Mouse (Mus musculus): Measurements from ENCODE around the gene Slc25a45. TPM values are rescaled to one million over a fixed set of nuclear protein-coding genes. Genes with fewer than 3 reads are reported as not detected.

The Slc25a45 gene
- polyA plus RNA-seq, 1 experiment from 2014 or later = 3.7 TPM

- Histone ChIP-seq H3K4me3 (peak overlapping the region; percentile 82), H3K9me3 (no peaks in the 10 kb centered on the region), H3K4me2 (peak overlapping the region; percentile 72), H3K4me1 (peaks cover 36% of the 10 kb centered on the region), H3K9ac (peak overlapping the region; percentile 94), H3K27ac (replicated peaks) (peak overlapping the region; percentile 90), H3K27me3 (replicated peaks) (no peaks in the 10 kb centered on the region), H3K36me3 (peaks cover 38% of the 10 kb centered on the region)
- 5% methylated on average over 14 of the region's 14 CpGs for WGBS
- no peak for ATAC-seq (ENCODE audit: extremely low read depth, insufficient number of reproducible peaks, low FRiP score, low TSS enrichment)
Observed at GRCm38 (mm10) chr19:5911430-5912102, 34.0 kb downstream of the Slc25a45 start.

- no peaks in the 10 kb centered on the region for H3K9me3 ChIP-seq
- H3K27me3 ChIP-seq (replicated peaks) = no peaks in the 10 kb centered on the region
- peaks cover 36% of the 10 kb centered on the region for H3K4me1 ChIP-seq
- WGBS = under 1% methylated on average over 56 of the region's 59 CpGs
- ATAC-seq (ENCODE audit: extremely low read depth, insufficient number of reproducible peaks, low FRiP score, low TSS enrichment) = peak; percentile 91
- H3K27ac ChIP-seq (replicated peaks) = peak overlapping the region; percentile 90
- peak overlapping the region; percentile 94 for H3K9ac ChIP-seq
- H3K36me3 ChIP-seq = peaks cover 37% of the 10 kb centered on the region
- H3K4me2 ChIP-seq = peak overlapping the region; percentile 72
- H3K4me3 ChIP-seq = peak overlapping the region; percentile 82
Observed at GRCm38 (mm10) chr19:5912103-5913006, 34.7 kb downstream of the Slc25a45 start.

GRCm38 (mm10) chr19:5913007-5913719, 35.6 kb downstream of the Slc25a45 start, which contains the start of gene Dpf2:
Dpf2 (minus strand) TSS chr19:5913010.
- peaks cover 42% of the 10 kb centered on the region for H3K36me3 ChIP-seq
- no peak for ATAC-seq (ENCODE audit: extremely low read depth, insufficient number of reproducible peaks, low FRiP score, low TSS enrichment)

GRCm38 (mm10) chr19:5921715-5922114, 44.1 kb downstream of the Slc25a45 start:
- H3K4me2 ChIP-seq = peak overlapping the region; percentile 96
- no peaks in the 10 kb centered on the region for H3K9me3 ChIP-seq
- H3K36me3 ChIP-seq = peaks cover 32% of the 10 kb centered on the region
- H3K27ac ChIP-seq (replicated peaks) = peak overlapping the region; percentile 48
- 16% methylated on average over 9 of the region's 9 CpGs for WGBS
- peak overlapping the region; percentile 27 for H3K4me3 ChIP-seq
- peak overlapping the region; percentile 70 for H3K9ac ChIP-seq
- ATAC-seq (ENCODE audit: extremely low read depth, insufficient number of reproducible peaks, low FRiP score, low TSS enrichment) = no peak
- peaks cover 42% of the 10 kb centered on the region for H3K4me1 ChIP-seq
- 0 out of 2 replicates have a peak, but pooled peaks cover 3% of the 10 kb centered on the region for H3K27me3 ChIP-seq (replicated peaks)

More at GRCm38 (mm10) chr19:5913007-5913719, 35.6 kb downstream of the Slc25a45 start, which contains the start of gene Dpf2:
- H3K4me3 ChIP-seq = peak within 1 kb of the TSS; percentile 82
- H3K4me2 ChIP-seq = peak within 1 kb of the TSS; percentile 72
- H3K27ac ChIP-seq (replicated peaks) = peak within 1 kb of the TSS; percentile 90
- no peaks in the 10 kb centered on the region for H3K9me3 ChIP-seq
- 16% methylated on average over 13 of the region's 13 CpGs for WGBS
- H3K4me1 ChIP-seq = peaks cover 36% of the 10 kb centered on the region
- no peaks in the 10 kb centered on the region for H3K27me3 ChIP-seq (replicated peaks)
- H3K9ac ChIP-seq = peak within 1 kb of the TSS; percentile 94

GRCm38 (mm10) chr19:5922119-5922942, 44.7 kb downstream of the Slc25a45 start:
- ATAC-seq (ENCODE audit: extremely low read depth, insufficient number of reproducible peaks, low FRiP score, low TSS enrichment) = no peak
- H3K4me1 ChIP-seq = peaks cover 47% of the 10 kb centered on the region
- peak overlapping the region; percentile 27 for H3K4me3 ChIP-seq
- WGBS = 37% methylated on average over 15 of the region's 15 CpGs
- peak overlapping the region; percentile 96 for H3K4me2 ChIP-seq
- peak overlapping the region; percentile 70 for H3K9ac ChIP-seq
- no peaks in the 10 kb centered on the region for H3K9me3 ChIP-seq
- H3K36me3 ChIP-seq = peaks cover 25% of the 10 kb centered on the region
- H3K27ac ChIP-seq (replicated peaks) = peak overlapping the region; percentile 48
- 0 out of 2 replicates have a peak, but pooled peaks cover 3% of the 10 kb centered on the region for H3K27me3 ChIP-seq (replicated peaks)

- peaks cover 19% of the 10 kb centered on the region for H3K36me3 ChIP-seq
- peak overlapping the region; percentile 48; the same call in 1 of the 2 replicates for H3K27ac ChIP-seq (replicated peaks)
- no peak for ATAC-seq (ENCODE audit: extremely low read depth, insufficient number of reproducible peaks, low FRiP score, low TSS enrichment)
- 0 out of 2 replicates have a peak, but pooled peaks cover 3% of the 10 kb centered on the region for H3K27me3 ChIP-seq (replicated peaks)
- H3K4me1 ChIP-seq = peaks cover 47% of the 10 kb centered on the region
- H3K4me2 ChIP-seq = peak overlapping the region; percentile 96
- H3K9ac ChIP-seq = peak overlapping the region; percentile 70
- peak overlapping the region; percentile 27 for H3K4me3 ChIP-seq
- WGBS = 87% methylated on average over 3 of the region's 3 CpGs
- no peaks in the 10 kb centered on the region for H3K9me3 ChIP-seq
Observed at GRCm38 (mm10) chr19:5922963-5923362, 45.4 kb downstream of the Slc25a45 start.

GRCm38 (mm10) chr19:5923990-5924712, 46.5 kb downstream of the Slc25a45 start:
- peak overlapping the region; percentile 83 for H3K9ac ChIP-seq

GRCm38 (mm10) chr19:5924713-5925093, 47.1 kb downstream of the Slc25a45 start, which contains the start of gene Cdc42ep2:
Cdc42ep2 (minus strand) TSS chr19:5924816.
- under 1% methylated on average over 18 of the region's 18 CpGs for WGBS
- Histone ChIP-seq H3K9ac (peak within 1 kb of the TSS; percentile 83), H3K36me3 (peaks cover 6% of the 10 kb centered on the region), H3K9me3 (no peaks in the 10 kb centered on the region), H3K4me2 (peak within 1 kb of the TSS; percentile 96), H3K4me1 (peaks cover 63% of the 10 kb centered on the region), H3K27me3 (replicated peaks) (0 out of 2 replicates have a peak, but pooled peaks cover 3% of the 10 kb centered on the region), H3K4me3 (peak within 1 kb of the TSS; percentile 69), H3K27ac (replicated peaks) (peak within 1 kb of the TSS; percentile 88)
- ATAC-seq (ENCODE audit: extremely low read depth, insufficient number of reproducible peaks, low FRiP score, low TSS enrichment) = peak; percentile 91

More at GRCm38 (mm10) chr19:5923990-5924712, 46.5 kb downstream of the Slc25a45 start:
- Histone ChIP-seq H3K36me3 (peaks cover 7% of the 10 kb centered on the region), H3K27ac (replicated peaks) (peak overlapping the region; percentile 88), H3K4me3 (peak overlapping the region; percentile 69), H3K9me3 (no peaks in the 10 kb centered on the region), H3K27me3 (replicated peaks) (0 out of 2 replicates have a peak, but pooled peaks cover 3% of the 10 kb centered on the region), H3K4me1 (peaks cover 57% of the 10 kb centered on the region), H3K4me2 (peak overlapping the region; percentile 96)
- WGBS = under 1% methylated on average over 38 of the region's 38 CpGs
- ATAC-seq (ENCODE audit: extremely low read depth, insufficient number of reproducible peaks, low FRiP score, low TSS enrichment) = peak; percentile 51; the same call in 1 of the 2 replicates

- H3K9ac ChIP-seq = peak overlapping the region; percentile 83
- peak overlapping the region; percentile 96 for H3K4me2 ChIP-seq
- H3K4me3 ChIP-seq = peak overlapping the region; percentile 69
- H3K27ac ChIP-seq (replicated peaks) = peak overlapping the region; percentile 88
- WGBS = 24% methylated on average over 11 of the region's 11 CpGs
- H3K9me3 ChIP-seq = no peaks in the 10 kb centered on the region
- H3K27me3 ChIP-seq (replicated peaks) = 0 out of 2 replicates have a peak, but pooled peaks cover 3% of the 10 kb centered on the region
- peaks cover 69% of the 10 kb centered on the region for H3K4me1 ChIP-seq
- ATAC-seq (ENCODE audit: extremely low read depth, insufficient number of reproducible peaks, low FRiP score, low TSS enrichment) = no peak
- peaks cover 3% of the 10 kb centered on the region; the same call in 1 of the 2 replicates for H3K36me3 ChIP-seq
Observed at GRCm38 (mm10) chr19:5925311-5925855, 47.8 kb downstream of the Slc25a45 start.

Data from heart, embryonic 13.5 days (tissue).